Mouse (Mus musculus): Measurements from ENCODE around the gene Cfap74.

DNA sequence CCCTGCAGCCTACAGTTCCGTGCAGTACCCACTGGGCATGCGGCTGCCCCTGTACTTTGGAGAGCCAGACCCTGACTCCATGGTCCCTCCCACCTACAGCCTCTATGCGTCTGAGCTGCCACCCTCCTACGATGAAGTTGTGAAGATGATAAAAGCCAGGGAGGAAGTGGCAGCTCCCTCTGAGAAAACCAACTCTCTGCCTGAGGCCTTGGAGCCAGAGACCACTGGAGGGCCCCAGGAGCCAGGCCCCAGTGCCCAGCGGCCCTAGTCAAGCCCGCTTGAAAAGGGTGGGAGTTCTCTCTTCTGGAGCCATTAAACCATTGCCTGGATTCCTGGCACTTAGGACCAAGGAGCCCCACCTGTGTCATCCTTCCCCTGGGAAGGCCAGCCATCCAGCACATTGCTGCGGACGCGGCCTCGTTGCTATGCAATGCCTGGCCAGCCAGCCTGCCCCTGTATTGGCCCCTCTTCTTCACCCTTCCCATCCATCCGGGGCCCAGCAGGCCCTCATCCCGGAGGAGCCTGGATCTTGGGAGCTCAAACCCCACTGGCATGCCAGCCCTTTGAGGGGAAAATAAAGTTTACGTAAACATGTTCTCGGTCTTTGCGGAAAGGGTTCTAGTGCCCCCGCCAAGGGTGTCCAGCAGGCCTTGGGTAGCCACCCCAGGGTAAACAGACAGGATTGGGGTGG, 61.4 kb downstream of the Cfap74 start:
- TF ChIP-seq CTCF (IDR thresholded peaks at IDR 0.05) (no peak), POLR2A (IDR thresholded peaks at IDR 0.05; ENCODE audit: insufficient read depth, low read depth, low read length) (no peak)
